Mouse (Mus musculus) cerebellum, adult 8-10 months (tissue): ENCODE data around the gene L2hgdh.
"Not testable (repeated sequence)": the region's sequence is repeated elsewhere in the genome, so short reads cannot be mapped to it uniquely, and the experiment has no call there.

Experiments
- DNase-seq: peaks from one replicate; pipeline ENCODE4 v3.0.0; 2022

L2hgdh gene

GRCm38 (mm10) chr12:69653973-69654372, 70.7 kb downstream of the L2hgdh start:
- DNase-seq, result not testable (repeated sequence)

DNA sequence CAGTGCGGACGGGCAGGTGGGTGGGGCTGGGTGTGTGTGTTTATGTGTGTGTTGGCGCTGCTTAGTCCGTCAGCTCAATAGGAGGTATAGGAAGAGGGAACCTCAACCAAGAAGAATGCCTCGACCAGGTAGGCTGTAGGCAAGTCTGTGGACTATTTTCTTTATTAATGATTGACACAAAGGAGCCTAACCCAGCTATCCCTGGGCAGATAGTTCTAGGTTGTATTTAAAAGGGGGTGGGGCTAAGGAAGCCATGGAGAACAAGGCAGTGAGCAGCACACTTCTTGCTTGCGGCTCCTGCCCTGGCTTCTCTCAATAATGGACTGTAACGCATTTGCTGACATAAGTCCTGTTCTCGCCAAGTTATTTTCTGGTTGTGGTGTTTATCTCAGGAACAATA, 75.2 kb downstream of the L2hgdh start:
- no peak for DNase-seq

DNA sequence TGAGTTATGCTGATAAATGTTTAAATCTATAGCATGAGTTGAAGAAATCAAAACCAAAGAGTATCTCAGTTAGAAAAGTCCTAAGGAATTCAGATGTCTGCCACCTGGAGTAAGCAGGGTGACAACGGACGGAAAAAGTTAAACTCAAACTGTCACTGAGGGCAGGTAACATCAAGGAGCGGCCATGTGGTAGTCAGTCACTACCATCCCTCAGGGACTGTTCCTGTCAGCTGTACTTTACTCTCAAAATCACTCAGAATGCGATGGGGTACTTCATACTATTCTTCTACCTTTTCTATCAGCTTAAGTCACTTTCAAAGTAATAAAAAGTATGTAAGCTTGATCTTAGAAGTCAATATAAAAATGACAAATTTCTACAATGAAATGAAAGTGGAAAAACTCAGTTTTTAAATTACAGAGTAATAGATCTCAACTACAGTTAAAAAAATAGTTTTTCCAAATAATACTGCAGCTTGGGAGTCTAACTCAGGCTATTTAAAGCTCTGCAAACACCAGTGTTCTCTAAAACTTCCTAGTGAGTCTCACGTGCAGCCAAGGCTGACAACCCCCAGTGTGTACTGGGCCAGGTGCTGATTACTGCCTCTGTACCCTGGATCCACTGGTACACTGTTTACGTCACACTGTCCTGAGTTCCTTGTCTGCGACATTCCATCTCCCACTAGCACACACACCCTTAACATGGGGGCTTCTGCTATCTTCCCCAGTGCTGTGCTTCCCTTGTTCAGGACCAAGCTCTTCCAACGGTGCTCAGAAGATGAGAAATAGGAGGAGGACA, 78.7 kb downstream of the L2hgdh start:
- no peak for DNase-seq

DNA sequence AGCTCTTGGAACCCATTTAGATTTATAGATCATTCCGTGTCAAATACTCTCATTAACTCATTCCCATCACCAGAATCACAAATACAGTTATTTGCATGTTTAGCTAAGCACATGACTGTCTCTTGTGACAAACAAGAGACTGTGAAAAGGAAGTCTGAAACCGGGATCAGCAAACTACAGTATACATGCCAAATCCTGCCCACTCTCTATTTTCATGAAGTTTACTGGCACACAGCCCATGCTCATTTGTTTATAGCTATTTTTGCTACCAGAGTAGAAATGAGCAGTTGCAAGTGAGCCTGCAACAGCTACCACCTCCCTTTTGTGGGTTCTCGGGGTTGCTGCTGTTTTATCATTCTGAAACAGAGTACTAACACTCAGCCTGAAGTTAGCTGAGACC, 79.8 kb downstream of the L2hgdh start:
- DNase-seq, result no peak

DNA sequence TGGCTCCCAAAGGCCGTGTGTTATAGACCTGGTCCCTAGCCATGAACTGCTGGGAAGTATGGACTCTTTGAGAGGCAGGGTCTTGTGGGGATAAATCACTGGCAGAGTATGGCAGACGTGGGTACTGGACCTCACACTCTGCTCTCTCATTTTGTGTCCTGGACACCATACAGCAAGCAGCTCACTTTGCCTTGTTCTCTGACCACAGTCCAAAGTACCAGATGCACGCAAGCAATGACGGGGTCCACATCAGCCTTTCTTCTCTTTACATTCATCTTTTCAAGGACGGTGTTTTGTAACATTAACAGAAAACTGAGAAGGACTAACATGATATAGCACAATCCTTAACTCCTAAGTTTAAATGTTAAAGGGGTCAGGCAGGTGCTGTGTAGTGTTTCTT, 81.8 kb downstream of the L2hgdh start:
- DNase-seq, result no peak
